Mouse (Mus musculus): ENCODE measurements around the gene Hsp90ab1.
A peak's percentile ranks its signal among the peaks of the same experiment; 100 is the strongest.

DNA sequence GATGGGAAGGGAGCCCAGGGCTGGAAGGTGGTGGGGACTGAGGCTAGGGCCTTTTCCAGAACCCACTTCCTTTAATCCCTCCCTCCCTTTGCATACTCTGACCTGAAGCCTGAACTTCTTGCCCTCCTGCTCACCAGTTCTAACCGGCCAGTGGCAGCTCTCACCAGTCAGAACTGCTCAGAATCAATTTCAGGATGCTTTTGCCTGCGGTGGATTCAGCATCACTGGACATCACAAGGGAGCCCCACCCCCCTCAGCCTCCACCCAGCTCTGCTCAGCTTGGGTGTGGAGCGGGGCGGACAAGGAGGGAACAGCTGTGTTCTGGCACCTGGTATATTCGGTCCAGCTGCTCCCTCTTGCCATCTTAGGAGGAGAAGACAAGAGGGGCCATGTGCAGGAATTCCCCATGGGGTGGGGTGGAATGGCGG is 28.8 kb upstream of the Hsp90ab1 start, which contains the start of gene Mymx:
- TF ChIP-seq REST (IDR thresholded peaks at IDR 0.05; ENCODE audit: insufficient read depth, insufficient read length) = no peak
- peak; percentile 99 for TF ChIP-seq TCF12 (IDR thresholded peaks at IDR 0.05; ENCODE audit: insufficient read depth, poor library complexity, severe bottlenecking)
- TF ChIP-seq TCF3 (IDR thresholded peaks at IDR 0.05; ENCODE audit: insufficient read length, low read depth) = peak; percentile 96
- no peak for TF ChIP-seq MAX (IDR thresholded peaks at IDR 0.05; ENCODE audit: low read depth)
